10 mouse cellular contexts compared by ENCODE assay signal in the genomic region with DNA sequence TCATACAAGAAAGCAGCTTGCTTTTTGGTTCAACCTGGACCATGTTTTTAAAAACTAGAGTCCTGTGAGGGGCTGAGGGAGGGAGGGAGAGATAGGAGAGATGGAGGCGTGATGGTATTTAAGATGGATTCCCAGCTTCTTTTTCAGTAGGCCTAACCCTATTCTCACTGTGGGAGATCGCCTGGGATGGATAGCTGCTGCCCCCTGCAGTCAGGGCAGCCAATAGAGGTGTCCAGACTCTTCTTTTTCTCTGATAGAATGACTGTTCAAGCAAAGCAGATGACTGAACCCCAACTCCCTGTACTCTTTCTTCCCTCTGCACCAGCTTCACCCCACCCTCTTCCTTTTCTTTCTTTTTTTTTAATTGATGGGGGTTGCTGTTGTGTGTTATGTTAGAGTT. TPM values are rescaled to one million over a fixed set of nuclear protein-coding genes. Genes with fewer than 3 reads are reported as not detected.
DNase-seq lines count a peak whose midpoint lies in the region; ATAC-seq and TF ChIP-seq lines count a peak whose summit lies in the region.
"Had no signal": no experiment of that assay in that cellular context is flagged by ENCODE, and none has a peak within 500 bp of the region (broad histone marks: within the 10 kb centered on the region; RNA-seq: fewer than 3 reads in every experiment).

No protein-coding gene starts in this region.

- no peak overlapping the region for H3K27ac ChIP-seq in kidney, embryonic 16.5 days (ENCODE audit: low read length)
- H3K27ac ChIP-seq in embryonic fibroblast, embryonic 13.5 days (ENCODE audit: insufficient read depth, low read length), result no peak overlapping the region
- H3K27ac ChIP-seq: limb, embryonic 12.5 days; neural tube, embryonic 15.5 days had no signal

- TF ChIP-seq CTCF in embryonic fibroblast, embryonic 13.5 days (IDR thresholded peaks at IDR 0.05; ENCODE audit: borderline replicate concordance, insufficient read depth, low read length), result peak; percentile 28; the same call in 1 of the 2 replicates

- H3K4me3 ChIP-seq in kidney, embryonic 16.5 days (ENCODE audit: low read length), result no peak overlapping the region
- H3K4me3 ChIP-seq in embryonic fibroblast, embryonic 13.5 days (ENCODE audit: insufficient read depth, low read length), result no peak overlapping the region
- H3K4me3 ChIP-seq: limb, embryonic 12.5 days; neural tube, embryonic 15.5 days had no signal

- TF ChIP-seq POLR2A in embryonic fibroblast, embryonic 13.5 days (IDR thresholded peaks at IDR 0.05; ENCODE audit: low read depth, low read length), result no peak

- no peak for ATAC-seq in kidney, embryonic 16.5 days (ENCODE audit: low FRiP score, low TSS enrichment)
- ATAC-seq in erythroid progenitor cell, adult 5-6 weeks (replicated peaks; ENCODE audit: low FRiP score, poor library complexity, severe bottlenecking), result no peak
- no peak for ATAC-seq in monocyte, adult 5-6 weeks (replicated peaks; ENCODE audit: insufficient number of reproducible peaks, low FRiP score, low TSS enrichment, poor library complexity, severe bottlenecking)

- no peaks in the 10 kb centered on the region for H3K36me3 ChIP-seq in kidney, embryonic 16.5 days (ENCODE audit: insufficient read depth, low read length)
- H3K36me3 ChIP-seq: limb, embryonic 12.5 days; neural tube, embryonic 15.5 days had no signal

- DNase-seq in adrenal gland, adult 2 months, result peak; percentile 32
- no peak for DNase-seq in adrenal gland, postnatal 25 days
- DNase-seq in kidney, adult 18-20 months, result peak; percentile 30
- peak; percentile 56 for DNase-seq in 3T3-L1 (ENCODE audit: low read depth, low spot score)

- no peaks in the 10 kb centered on the region for H3K9me3 ChIP-seq in kidney, embryonic 16.5 days (ENCODE audit: low read length)
- H3K9me3 ChIP-seq: limb, embryonic 12.5 days; neural tube, embryonic 15.5 days had no signal

- no peak overlapping the region for H3K4me2 ChIP-seq in kidney, embryonic 16.5 days (replicated peaks; ENCODE audit: low read depth, low read length)
- H3K4me2 ChIP-seq: limb, embryonic 12.5 days; neural tube, embryonic 15.5 days had no signal

- no peak overlapping the region for H3K9ac ChIP-seq in kidney, embryonic 16.5 days (replicated peaks; ENCODE audit: low read length)
- H3K9ac ChIP-seq: limb, embryonic 12.5 days; neural tube, embryonic 15.5 days had no signal

- WGBS in kidney, embryonic 16.5 days, result 61% methylated on average over 2 of the region's 2 CpGs

- no peaks in the 10 kb centered on the region for H3K4me1 ChIP-seq in kidney, embryonic 16.5 days (ENCODE audit: insufficient read depth, low read length)
- H3K4me1 ChIP-seq in embryonic fibroblast, embryonic 13.5 days (ENCODE audit: control insufficient read depth, insufficient read depth, low read length), result no peaks in the 10 kb centered on the region

- H3K27me3 ChIP-seq in kidney, embryonic 16.5 days (ENCODE audit: insufficient read depth, low read length), result peaks cover 3% of the 10 kb centered on the region; the same call in 1 of the 2 replicates

RNA-seq across cellular contexts. Expression of a gene that starts 23.1 kb away (rescaled TPM):
- total RNA-seq in adrenal gland, adult 2 months (2021), result 1 to 10 TPM; 2.6 to 3.1 TPM
- polyA plus RNA-seq in adrenal gland, adult 2 months (2012; rRNA removed), result 7.5 and 10.8 TPM in 2 replicates
- 2.9 and 3.3 TPM in 2 replicates for total RNA-seq in adrenal gland, postnatal 25 days (2021)
- polyA plus RNA-seq in kidney, embryonic 16.5 days (2015; fragmentation: Nextera tagmentation; extraction: Ambion mirVana), result 1.4 and 2.6 TPM in 2 replicates
- polyA plus RNA-seq in embryonic fibroblast, embryonic 13.5 days (2011; ENCODE audit: insufficient read length, low read depth, missing spikeins), result 4.1 and 5.8 TPM in 2 replicates
- total RNA-seq in erythroid progenitor cell, adult 5-6 weeks (2015; ENCODE audit: low replicate concordance), result not detected in 2 replicates
- total RNA-seq in erythroid progenitor cell, adult 5-6 weeks (2017; ENCODE audit: low replicate concordance), result 0.13 TPM in 1 of 2 replicates, not detected in the other
- total RNA-seq in monocyte, adult 5-6 weeks (2017), result not detected in 3 replicates
